Mouse (Mus musculus) frontal cortex, adult 2 months (tissue): Measurements from ENCODE around the gene Galnt17. TPM values are rescaled to one million over a fixed set of nuclear protein-coding genes. Genes with fewer than 3 reads are reported as not detected.

Experiments used
- DNase-seq, 2 experiments: peaks; one replicate each; pipeline ENCODE4 v3.0.0; 2022; ENCODE audit warnings: low spot score in 1 of 2; ENCODE audit errors: extremely low spot score in 1 of 2
- polyA plus RNA-seq: library from polyadenylated mRNA; depleted of rRNA; stranded (reverse); fragments of >200 nt; gene quantifications from 2 replicates; pipeline ENCODE4 v1.2.3, GENCODE M21; 2012

Galnt17 gene
- polyA plus RNA-seq, 1 experiment = 12.4 TPM

DNA sequence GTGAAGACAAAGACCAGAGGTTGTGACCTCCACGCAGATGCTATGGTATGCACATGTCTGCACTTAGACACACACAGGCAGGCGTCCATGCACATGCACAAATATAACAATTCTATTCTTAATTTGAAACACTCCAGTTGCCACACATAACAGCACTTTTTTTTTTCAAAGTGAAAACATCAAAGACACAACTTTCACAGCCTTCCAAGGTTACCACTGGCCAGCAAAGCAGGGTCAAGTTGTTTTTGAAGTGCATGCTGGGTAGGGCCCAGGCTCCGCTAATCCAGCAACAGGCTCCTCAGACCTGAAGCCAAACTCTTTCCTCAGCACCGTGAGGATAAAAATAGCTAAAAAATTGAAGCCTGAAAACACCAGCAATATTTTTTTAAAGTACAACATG is 357.9 kb downstream of the Galnt17 start:
- DNase-seq = no peak

DNA sequence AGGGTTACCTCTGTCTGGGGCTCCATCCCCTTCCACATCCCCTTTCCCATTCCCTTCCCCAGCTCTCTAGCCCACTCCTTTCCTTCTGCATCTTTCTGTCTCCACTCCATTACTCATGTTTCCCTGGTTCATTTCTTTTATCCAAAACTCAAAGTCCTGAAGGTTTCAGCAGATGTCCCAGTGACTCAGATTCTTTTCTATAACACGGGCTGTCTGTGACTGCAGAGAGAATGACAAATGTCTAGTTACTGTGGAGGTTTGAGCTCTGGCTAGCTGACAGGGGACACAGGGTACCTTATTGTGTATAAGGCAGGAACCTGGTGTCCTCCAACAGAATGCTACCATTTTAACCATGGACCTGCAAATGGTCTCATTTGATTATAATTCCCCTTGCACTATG is 358.6 kb downstream of the Galnt17 start:
- DNase-seq = no peak

DNA sequence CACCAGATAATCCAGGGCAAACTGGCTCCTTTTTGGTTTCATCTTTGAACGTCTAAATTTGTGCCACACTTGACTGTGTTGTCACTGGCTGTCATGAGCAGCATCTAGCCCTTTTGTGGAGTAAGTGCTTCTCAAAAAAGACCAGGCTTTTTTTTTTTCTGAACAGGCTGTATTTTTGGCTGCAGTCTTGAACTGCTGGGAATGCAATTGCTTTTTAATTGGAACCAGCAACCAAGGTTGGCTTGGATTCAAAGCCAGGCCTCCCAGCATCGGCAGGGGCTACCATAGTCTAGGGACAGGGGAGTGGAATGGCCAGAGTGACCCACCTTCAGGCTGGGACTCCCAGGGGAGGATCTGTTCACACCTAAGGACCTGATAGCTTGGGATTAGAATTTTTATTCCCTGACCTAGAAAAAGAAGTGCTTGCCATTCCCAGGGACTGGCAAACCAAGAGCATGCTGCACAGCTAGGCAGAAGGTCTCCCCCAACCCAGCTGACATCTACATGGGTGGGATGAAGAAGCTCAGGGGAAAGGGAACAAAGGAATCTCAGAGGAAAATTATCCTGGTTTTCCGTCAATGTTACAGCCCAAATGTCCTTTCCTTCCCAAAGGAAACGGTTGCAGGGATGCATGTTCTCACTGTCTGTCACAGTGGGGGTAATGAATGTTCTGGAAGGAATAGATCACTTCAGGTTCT is 369.2 kb downstream of the Galnt17 start:
- peak; percentile 32 to 49 for DNase-seq

DNA sequence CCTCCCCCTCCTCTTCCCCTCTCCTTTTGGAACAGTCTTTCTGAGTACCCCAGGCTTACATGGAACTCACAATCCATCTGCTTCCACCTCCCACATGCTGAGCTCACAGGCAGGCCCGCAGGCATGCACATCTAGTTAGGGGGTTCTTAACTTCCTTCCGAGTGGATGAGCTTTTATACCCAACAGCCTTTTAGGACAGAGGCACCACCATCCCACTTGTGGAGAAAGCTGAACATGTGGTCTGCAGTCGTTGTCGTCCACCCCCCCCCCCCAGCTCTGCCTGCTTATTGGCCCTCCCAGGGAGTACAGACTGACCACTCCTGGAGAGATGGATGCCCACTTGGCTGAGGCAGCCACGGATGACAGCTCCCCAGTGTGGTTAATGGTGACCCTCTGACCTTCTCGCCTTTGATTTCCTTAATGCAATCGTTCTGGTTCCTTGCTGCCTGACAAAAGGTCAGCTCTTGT is 370.0 kb downstream of the Galnt17 start:
- DNase-seq = peak; percentile 14 to 45

DNA sequence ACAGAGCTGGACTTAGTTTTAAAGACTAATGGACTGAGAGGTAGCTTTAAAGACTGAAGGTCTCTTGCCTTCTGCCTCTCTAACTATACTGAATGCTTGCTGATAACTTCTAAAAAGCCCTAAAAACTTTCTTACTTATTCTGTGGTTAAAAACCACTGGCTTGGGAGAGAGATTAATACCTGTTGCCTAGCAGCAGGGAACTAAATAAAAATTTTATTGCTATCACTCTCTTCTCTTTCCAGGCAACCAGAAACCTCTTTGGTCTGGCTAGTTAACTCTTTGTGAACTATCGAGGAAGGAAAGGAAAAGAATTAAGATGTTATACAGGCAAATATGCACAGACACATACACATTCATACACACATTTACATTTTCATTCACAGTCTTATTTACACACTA is 377.3 kb downstream of the Galnt17 start:
- no peak for DNase-seq

DNA sequence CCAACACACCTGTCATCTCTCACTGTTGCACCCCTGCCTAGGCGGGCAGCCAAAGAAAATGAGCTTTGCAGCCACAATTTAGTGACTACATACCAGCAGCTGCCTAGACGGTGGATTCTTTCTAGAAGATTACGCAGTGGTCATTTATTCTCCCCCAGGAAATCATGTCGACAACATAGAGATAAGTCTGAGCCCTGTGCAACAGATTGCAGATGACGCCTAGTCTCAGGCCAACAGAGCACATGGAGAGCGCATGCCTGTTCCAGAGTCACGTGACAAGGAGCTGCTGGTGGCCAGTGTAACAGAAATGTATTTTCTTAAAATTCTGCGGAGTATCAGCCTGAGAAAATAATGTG is 380.5 kb downstream of the Galnt17 start:
- no peak for DNase-seq

DNA sequence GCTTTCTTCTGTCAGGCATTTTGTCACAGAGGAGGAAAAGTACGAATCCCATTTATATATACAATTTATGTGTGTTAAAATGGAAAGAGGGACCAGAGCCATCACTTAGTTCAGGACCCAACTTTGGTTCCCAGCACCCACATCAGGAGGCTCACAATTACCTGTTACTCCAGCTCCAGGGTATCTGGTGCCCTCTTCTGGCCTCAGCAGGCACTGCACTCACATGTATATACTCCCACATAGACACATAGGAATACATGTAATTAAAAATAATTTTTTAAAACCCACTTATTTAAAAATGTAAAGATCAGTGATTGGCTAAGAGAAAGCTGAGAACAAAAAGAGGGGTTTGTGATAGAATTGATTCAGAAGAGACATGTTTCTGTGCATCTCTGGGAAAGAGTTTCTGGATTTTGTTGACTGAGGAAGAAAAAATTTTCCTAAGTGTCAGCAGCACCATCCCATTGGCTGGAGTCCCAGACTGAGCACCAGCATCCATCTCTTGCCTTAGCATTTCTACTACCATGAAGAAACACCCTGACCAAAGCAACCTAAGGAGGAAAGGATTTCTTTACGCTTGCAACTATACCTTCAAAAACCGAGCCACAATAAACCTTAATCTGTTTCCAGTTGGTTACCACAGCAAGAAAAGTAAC is 381.0 kb downstream of the Galnt17 start:
- DNase-seq = no peak

DNA sequence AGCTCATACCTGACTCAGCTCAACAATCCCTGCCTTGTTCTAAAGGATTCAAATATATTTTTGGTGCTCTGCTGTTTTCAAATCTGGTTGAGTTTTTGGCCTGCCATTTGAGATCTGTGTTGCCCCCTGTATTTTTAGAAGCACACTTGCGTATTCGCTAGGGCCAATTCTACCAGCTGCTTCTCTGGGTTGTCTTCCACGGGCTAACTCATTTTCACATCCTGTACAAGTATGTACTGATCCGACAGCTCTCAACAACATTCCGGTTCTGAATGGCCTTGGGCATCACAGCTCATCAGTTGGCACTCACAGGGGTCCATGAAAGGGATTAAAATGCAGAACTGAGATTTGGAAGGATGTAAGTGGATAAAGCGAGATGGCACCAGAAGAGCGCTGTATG is 382.6 kb downstream of the Galnt17 start:
- no peak for DNase-seq

DNA sequence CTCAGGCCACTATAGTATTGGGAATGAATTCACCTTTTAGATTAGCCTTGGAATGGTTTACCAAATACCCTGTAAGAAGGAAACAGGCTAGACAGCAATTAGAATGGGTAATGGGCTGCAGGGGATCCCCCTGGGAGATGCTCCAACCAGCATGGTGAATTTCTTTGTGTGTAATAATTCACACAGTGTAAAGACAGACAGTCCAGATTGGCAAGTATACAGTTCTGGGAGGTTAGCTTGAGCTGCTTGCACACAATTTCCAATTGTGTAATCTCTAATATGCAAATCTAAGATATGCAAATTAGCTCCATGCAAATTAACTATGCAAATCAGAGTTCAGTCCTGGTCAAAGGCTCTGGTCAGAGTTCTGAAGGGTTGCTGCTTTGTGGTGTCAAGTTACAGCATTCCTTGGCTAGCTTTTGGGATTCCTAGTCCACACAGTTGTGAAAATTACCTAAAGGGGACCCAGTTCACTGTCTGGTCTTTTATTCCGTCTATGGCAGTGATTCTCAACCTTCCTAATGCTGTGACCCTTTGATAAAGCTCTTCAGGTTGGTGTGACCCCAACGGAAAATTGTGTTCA is 384.0 kb downstream of the Galnt17 start:
- no peak for DNase-seq

DNA sequence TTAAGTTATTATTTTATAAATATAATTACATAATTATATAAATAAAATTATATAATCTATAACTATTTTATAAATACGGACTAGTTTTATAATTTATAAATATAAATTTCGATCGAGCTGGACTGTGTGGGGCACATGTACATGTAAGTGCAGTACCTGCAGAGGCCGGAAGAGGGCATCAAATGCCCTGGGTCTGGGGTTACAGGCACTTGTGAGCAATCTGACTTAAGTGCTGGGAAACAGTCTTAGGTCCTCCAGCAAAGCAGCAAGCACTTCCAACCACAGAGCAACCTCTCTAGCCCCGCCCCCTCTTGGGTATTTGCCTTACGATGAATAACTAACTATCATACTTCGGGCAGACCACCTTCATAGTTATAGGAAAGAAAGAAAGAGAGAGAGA is 388.3 kb downstream of the Galnt17 start:
- DNase-seq = no peak

DNA sequence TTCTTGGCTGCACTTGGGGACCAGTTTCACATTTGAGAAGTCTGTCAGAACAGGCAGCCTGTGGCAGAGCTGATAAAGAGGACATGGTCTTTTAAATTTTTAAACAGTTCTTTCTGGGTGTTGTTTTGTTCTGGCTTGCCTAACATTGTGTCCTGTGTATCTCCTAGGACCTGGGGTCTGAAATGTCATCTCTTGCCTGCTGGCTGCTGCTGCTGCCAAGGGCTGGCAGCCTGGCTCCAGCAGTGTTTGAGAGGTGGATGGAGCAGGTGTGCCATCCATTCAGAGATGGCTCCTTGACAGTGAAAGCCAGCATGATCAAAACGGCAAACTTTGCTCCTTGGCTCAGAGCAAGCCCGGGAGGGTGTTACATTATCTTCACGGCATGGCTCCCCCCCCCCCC is 393.7 kb downstream of the Galnt17 start:
- DNase-seq = no peak

DNA sequence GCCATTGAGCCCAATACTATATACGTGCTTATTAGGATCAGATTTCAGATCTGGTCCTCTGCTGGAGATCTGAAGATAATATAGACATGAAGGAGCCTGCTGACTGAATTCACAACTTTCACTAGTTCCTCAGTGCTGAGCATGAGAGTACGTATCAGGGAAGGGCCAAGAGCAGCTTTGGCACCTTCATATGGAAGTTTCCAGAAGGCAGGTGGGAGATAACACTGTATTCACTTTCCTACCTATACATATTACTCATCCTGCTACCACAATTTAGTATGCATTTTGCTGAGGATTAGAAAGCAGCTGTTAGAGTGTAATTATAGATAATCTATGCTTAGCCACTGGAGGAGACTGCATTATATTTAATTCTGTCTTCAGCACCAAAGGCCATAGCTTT is 396.7 kb downstream of the Galnt17 start:
- DNase-seq = peak in 1 of 2 experiments; percentile 34

DNA sequence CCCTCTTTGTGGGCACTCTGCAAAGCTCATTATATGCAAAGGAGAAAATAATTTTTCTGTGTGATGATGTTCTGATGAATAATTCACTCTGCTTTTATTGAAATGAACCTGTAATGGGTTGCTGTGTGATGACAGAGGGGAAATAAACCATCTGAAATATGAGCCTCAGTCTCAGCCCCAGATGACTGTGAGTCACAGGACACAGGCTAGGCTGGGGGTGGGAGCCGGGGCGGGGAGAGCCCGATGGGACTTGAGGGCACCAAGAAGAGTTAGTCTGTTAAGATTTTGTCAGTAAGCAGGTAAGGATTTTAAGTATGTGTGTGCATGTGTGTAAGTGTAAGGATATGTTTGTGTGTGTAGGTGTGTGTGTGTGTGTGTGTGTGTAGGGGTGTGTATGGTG is 406.6 kb downstream of the Galnt17 start:
- peak in 1 of 2 experiments; percentile 12 for DNase-seq

DNA sequence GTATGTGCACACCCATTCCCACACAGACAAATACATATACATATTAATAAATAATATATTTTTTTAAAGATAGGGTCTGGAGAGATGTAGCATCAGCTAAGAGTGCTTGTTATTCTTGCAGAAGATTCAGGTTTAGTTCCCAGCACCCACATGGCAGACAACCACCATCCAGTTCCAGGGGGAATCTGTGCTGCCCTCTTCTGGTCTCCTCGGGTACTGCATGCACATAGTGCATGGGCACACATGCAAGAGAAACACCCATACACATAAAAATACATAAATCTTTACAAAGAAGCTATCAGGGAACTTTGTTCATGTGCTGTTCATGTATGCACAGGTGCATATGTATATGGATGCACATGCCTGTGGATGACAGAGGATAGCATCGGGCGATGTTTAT is 412.3 kb downstream of the Galnt17 start:
- DNase-seq = no peak

DNA sequence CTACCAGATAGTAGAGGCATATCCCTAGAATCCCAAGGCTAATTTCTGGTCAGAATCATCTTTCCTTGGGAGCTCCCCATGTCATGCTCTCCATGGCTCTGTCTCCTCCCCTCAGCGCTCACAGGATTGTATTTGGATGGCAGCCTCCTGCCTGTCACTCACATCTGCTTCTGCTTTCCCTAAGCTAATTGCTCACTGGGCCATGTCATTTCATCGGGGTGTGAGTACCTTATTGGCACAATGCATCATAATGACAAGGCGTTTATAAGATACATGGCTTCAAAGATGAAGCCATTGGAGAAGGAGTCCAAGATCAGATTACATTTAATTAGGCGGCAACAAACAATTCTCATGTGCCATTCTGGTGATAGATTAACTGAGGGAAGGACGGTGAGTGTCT is 416.6 kb downstream of the Galnt17 start:
- DNase-seq = no peak

DNA sequence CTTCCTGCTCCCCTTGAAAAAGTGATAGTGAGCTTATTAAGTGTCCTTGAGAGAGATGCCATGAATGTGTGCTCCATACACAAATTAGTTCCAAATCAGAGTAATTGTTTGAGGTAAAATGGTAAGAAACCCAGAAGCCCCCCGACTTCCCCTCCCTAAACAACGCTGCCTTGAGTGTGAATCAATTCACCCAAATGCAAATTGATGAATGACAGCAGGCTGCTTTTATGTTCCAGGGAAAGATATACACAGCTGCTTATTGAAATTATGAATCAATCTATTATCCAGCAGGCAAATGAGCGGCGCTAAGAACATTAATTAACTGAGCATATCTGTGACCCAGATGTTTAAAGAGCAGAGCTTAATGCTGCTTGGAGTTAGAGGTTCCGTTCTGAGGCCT is 428.0 kb downstream of the Galnt17 start:
- DNase-seq = no peak

DNA sequence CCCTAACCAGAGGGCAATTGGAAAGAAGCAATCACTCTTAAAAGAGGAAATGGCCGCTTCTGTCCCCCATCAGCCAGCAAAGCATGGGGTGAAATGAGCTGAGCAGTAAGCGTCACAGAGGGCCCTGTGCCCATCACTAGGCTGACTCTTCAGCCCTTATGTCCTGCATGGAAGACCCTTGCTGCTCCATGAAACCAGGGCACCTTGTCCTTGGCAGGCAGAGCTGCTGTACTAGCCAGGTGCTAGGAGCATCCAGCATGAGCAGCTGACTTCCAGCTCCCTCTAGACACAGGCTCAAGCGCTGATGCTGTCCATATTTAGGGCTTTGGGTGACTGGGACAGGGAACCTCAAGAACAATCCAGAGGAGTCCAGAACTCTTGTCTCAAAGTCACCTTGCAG is 432.9 kb downstream of the Galnt17 start:
- DNase-seq = no peak

DNA sequence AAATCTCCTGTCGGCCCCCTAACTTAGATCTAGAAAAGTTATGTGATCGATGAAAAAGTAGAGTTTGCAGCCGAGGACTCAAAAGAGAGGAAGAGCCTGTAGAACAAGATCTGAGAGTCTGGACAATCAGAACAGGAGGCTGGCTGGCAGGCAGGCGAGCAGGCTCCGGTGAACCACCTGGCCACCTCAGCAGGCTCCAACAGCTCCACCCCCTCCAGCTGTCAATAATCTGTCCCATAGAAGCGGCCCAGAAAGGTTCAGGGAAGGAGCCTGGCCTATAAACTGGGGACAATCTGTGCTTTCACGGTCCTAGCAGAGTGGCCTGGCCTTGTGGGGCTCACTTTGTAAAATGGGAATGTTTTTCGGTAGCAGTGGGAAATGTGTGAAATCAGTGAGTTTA is 437.2 kb downstream of the Galnt17 start:
- no peak for DNase-seq

DNA sequence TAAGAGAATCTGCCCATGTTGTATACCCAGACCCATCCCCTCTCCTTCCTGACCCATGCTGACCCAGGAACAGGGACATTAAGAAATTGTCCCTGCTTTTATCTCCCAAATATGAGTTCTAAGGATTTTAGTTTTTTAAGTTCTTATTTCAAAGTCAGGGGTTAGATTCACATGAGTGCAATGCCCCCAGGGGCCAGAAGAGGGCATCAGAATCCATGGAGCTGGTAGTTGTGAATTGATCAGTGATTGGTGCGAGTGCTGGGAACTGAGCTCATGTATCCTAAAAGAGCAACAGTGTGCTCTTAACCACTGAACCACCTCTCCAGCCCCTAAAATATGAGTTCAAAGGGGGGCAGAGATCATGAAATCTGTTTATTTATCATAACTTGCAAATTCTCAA is 438.4 kb downstream of the Galnt17 start:
- no peak for DNase-seq

DNA sequence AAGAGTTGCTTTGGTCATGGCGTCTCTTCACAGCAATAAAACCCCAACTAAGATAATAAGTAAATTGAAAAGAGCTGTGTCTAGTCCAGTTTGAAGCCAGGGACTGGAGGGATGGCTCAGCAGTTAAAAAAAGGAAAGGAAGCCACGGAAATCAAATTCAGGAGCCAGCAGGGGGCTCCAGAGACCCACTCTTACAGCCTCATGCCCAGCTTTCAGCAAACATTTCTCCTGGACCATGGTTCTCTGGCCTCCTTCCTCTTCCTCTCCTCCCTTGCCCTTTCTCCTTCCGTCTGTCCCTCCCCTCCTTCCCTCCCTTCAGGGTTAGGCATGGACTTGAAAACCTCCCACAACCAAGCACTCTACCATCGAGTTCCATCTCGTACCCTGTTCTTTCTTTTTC is 446.0 kb downstream of the Galnt17 start:
- peak; percentile 27 to 84 for DNase-seq

DNA sequence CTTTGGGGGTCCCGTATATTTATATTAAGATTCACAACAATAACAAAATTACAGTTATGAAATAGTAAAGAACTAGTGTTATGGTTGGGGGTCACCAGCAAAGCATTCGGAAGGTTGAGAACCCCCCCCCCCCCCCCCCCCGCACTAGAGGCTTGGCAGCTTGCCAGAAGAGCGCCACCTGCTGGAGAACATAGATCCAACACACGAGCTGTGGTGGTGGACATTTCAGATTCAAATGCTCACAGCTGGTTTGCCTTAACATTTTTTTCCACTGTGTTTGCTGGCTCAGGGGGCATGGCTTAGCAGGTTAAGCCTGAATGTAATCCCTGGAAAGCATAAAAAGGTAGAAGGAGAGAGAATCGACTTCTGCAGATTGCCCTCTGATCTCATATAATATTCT is 448.6 kb downstream of the Galnt17 start:
- DNase-seq = no peak

DNA sequence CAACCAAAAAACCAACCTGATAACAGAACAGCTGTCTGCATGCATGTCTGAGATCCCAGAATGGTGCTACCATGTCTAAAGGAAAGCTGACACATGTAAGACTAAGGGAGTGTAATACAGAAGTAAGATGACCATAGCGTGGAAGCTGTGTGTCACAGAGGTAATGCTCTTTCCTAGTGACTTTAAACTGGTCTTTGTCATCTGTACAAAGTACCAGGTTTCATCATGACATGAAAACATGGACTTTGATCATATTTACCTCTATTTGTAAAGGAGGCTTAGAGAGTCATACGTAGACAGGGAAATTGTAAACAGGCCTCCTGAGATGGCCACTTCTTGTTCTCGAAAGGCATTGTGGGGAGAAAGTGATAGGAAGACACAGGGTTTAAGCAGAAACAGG is 449.6 kb downstream of the Galnt17 start:
- no peak for DNase-seq
